Mouse (Mus musculus): ENCODE measurements at regions not wholly inside any gene's neighbourhood (a gene's known extent, or its start where the extent isn't known, plus 50 kb on each side); places are given as distances from the start of the nearest gene placed in this dataset.

- intact Hi-C loops (cut with DNase I; ENCODE audit: low total_unique reads), result no loop called here
- no peak for DNase-seq
Measured at GRCm38 (mm10) chr2:92743152-92743551, 143.6 kb downstream of the Chst1 start.

GRCm38 (mm10) chr2:92743911-92744310, 144.4 kb downstream of the Chst1 start:
- intact Hi-C loops (cut with DNase I; ENCODE audit: low total_unique reads), result no loop called here
- no peak for DNase-seq

DNA sequence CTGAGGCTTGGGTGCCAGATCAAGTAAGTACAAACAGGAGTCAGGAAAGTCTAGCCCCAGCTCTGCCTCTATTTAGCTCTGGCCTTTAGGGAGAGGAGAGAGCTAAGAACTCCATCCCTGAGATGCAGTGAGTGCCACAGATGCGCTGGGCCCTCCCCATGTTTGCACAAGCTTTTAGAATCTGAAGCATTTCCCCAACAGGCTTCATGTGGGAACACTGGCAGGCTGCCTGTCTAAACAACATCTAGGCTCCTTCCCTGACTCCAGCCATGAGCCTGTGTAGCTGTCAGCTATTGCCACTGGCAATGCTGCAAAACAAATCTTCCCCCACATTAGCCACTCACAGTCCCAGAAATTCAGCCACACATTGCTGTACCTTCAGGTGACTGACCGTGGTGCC, 147.9 kb downstream of the Chst1 start:
- intact Hi-C loops (cut with DNase I; ENCODE audit: low total_unique reads), result no loop called here
- no peak for DNase-seq

DNA sequence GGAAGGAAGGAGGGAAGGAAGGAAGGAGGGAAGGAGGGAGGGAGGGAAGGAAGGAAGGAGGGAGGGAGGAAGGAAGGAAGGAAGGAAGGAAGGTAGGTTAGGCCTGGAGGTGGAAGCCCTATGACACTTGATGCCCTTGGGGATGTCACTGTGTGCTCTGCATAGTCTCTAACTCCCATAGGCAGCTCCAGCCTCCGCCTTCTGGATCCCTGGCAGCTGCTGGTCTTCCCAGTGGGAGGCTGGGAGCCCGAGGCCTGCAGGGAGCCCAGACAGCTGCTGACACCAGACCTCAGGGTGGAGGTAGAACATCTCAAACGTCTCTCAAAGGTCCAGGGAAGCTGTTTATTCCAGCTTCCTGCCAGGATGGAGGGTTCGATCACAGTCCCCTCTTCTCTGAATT, 150.6 kb downstream of the Chst1 start:
- no peak for DNase-seq
- intact Hi-C loops (cut with DNase I; ENCODE audit: low total_unique reads), result no loop called here

- intact Hi-C loops (cut with DNase I; ENCODE audit: low total_unique reads), result no loop called here
Measured at GRCm38 (mm10) chr2:92750672-92751071, 151.2 kb downstream of the Chst1 start.

GRCm38 (mm10) chr2:92751256-92751655, 151.7 kb downstream of the Chst1 start:
- no peak for DNase-seq
- intact Hi-C loops (cut with DNase I; ENCODE audit: low total_unique reads), result no loop called here

More at GRCm38 (mm10) chr2:92750672-92751071, 151.2 kb downstream of the Chst1 start:
- DNase-seq, result no peak

- DNase-seq, result no peak
- intact Hi-C loops (cut with DNase I; ENCODE audit: low total_unique reads), result no loop called here
Measured at GRCm38 (mm10) chr2:92752156-92752555, 152.6 kb downstream of the Chst1 start.

GRCm38 (mm10) chr2:92752794-92753193, 153.3 kb downstream of the Chst1 start:
- intact Hi-C loops (cut with DNase I; ENCODE audit: low total_unique reads), result no loop called here
- no peak for DNase-seq

GRCm38 (mm10) chr2:92754505-92755280, 155.2 kb downstream of the Chst1 start:
- no peak for DNase-seq
- intact Hi-C loops (cut with DNase I; ENCODE audit: low total_unique reads), result no loop called here

DNA sequence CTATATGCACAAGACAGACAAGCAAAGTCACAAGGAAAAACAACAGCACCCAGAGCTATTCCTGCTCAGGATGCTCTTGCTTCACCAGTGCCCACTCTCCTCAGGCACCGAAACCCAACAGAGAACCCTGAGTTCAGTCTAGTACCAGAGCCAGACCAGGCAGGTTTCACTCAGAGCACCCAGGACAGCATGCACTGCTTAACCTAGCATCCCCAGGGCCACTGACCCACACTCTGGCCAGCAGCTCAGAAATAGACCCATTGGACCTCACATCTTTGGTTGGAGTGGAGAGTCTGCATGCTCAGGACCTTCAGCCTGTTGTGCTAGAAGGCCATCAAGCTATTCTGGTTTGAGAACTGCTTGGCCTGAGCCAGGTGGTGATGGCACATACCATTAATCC, 157.0 kb downstream of the Chst1 start:
- no peak for DNase-seq
- intact Hi-C loops (cut with DNase I; ENCODE audit: low total_unique reads), result no loop called here

DNA sequence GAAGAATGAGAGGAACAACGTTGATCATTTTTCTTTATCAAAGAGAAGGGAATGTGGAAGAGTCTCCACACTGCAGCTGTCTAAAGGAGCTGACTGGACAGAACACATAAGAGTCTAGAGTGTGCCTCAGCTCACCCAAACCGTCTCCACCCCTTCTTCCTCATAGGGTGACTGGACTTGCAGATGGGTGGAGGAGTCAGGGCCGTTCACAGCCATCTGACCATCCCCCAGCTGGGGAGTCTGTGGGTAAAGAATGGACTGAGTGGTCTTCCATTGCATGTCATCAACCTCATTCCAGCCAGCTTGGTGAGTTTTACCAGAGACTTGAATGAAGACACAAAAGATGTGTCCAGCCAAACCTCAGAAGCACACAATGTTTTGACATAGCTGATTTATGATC, 156.1 kb upstream of the Syt13 start:
- intact Hi-C loops (cut with DNase I; ENCODE audit: low total_unique reads), result no loop called here
- DNase-seq, result no peak

DNA sequence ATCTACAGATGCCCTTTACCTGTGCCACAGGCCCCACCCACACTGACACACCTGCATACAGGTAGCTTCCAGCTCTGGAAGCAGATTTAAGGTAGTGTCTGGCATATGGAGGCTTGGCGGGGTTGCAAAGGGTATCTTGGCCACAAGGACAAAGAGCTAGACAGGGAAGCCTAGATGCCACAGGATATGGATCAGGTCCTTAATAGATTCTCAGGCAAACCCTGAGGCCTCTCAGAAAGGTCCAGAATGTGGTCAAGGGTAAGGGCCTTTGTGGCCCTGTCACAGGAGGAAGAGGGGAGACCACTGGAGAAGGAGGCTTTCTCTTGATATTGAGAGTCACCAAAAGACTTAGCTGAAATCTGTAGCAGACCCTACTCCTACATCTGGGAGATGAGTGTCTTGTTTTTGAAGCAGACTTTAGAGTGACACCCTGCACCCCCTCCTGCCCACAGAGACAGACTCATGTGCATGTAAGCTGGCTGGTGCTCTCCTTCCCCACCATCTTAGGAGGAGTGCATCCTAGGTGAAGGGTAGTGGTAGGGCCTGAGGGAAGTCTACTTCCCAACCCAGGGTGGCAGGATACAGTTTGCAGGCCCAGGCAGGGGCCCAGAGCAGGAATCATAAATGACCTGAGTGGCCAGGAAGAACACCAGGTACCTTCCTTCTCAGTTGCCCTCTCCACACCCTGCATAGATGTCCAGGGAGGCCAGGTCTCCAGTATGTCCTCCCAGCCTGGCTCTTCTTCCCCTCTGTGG, 150.8 kb upstream of the Syt13 start:
- no peak for DNase-seq

DNA sequence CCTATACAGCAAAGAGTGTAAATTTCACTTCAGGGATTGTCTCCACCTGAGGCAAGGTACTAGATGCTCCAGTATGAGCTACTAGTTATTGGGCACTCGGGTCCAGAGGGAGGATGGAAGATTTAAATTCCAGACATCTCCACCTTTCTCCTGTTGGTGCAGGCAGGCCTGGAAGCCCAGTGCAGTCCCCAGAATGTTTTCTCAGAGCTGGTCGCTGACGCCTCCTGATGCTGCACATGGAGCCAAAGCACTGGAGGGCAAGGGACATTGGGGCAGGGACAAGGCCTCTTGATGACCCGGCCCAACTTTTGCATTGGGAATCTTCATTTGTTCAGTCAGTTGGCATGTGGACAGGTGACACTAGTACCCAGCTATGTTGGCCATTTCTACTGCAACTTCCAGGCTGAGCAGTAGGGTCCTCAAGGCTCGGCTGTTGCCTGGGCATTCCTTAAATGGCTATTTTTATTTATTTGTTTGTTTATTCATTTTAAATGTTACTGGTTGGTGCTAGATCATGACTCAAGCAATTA, 147.4 kb upstream of the Syt13 start:
- DNase-seq, result no peak
- intact Hi-C loops (cut with DNase I; ENCODE audit: low total_unique reads), result no loop called here

More for the DNA sequence above, 150.8 kb upstream of the Syt13 start:
- intact Hi-C loops (cut with DNase I; ENCODE audit: low total_unique reads), result no loop called here

GRCm38 (mm10) chr2:92768088-92768487, 146.8 kb upstream of the Syt13 start:
- intact Hi-C loops (cut with DNase I; ENCODE audit: low total_unique reads), result no loop called here
- peak; percentile 52 for DNase-seq

DNA sequence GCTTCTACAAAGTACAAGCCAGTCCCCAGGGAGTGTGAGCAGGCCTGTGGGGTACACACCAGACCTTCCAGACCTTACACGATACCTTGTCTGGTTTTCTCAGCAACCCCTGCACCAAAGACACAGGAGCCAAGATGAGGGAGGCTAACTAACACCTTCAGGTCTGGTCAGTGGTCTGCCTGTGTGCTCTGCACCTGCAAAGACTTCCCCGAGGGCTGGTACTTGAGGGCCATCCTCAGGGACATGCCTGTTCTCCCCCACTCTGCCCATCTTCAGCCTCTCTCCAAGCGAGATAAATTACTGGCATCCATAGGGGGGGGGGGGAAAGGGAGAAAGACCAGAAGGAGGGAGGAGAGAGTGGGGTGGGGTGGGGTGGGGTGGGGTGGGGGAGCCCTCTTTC, 145.8 kb upstream of the Syt13 start:
- intact Hi-C loops (cut with DNase I; ENCODE audit: low total_unique reads), result no loop called here
- DNase-seq, result no peak

- no peak for DNase-seq
- intact Hi-C loops (cut with DNase I; ENCODE audit: low total_unique reads), result no loop called here
Measured at GRCm38 (mm10) chr2:92770098-92770497, 144.8 kb upstream of the Syt13 start.

- DNase-seq, result no peak
- intact Hi-C loops (cut with DNase I; ENCODE audit: low total_unique reads), result no loop called here
Measured at GRCm38 (mm10) chr2:92772623-92773022, 142.3 kb upstream of the Syt13 start.

- intact Hi-C loops (cut with DNase I; ENCODE audit: low total_unique reads), result no loop called here
- DNase-seq, result no peak
Measured at GRCm38 (mm10) chr2:92776497-92776896, 138.4 kb upstream of the Syt13 start.

DNA sequence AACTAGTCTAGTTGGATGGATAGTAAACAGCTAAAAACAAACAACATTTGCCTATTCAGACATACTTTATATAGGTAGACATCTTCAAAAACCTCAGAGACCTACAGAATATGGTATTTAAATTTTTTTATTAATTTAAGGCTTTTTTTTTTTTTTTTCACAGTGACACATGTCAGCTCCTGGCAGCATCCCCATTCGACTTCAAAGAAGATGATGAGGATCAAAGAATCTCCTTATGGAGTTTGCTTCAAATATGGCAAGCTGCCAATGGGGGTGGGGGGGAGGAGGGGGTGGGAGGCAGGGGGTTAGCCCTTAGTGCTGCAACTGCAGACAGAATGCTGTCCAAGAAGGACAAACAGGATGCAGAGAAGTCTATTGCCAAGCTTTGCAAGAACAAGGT, 135.8 kb upstream of the Syt13 start:
- no peak for DNase-seq
- intact Hi-C loops (cut with DNase I; ENCODE audit: low total_unique reads), result no loop called here

DNA sequence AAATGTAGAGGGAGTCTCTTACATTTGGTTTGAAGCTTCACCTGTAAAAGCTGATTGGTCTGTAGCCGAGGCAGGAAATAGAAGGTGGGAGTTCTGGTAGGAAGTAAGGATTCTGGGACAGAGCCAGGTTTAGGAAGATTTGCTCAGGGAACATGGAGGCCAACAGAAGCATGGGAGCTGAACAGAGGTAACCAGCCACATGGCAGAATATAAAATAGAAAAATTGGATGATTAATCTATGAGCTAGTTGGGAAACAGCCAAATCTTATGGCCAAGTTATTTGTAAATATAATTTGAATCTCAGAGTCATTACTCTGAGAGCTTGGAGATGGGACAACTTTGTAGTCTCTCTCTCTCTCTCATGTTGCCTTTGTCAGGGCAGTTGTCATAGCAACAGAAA, 134.9 kb upstream of the Syt13 start:
- no peak for DNase-seq

GRCm38 (mm10) chr2:92781451-92781850, 133.4 kb upstream of the Syt13 start:
- intact Hi-C loops (cut with DNase I; ENCODE audit: low total_unique reads), result no loop called here
- DNase-seq, result no peak

More for the DNA sequence above, 134.9 kb upstream of the Syt13 start:
- intact Hi-C loops (cut with DNase I; ENCODE audit: low total_unique reads), result no loop called here

All from gastrocnemius, postnatal 14 days (tissue).